Mouse (Mus musculus): ENCODE results near the gene Klhdc3.

Klhdc3 gene

GRCm38 (mm10) chr17:46651755-46652547 lies 28.8 kb downstream of the Klhdc3 start:
- no peak for DNase-seq

GRCm38 (mm10) chr17:46651292-46651691 lies 29.4 kb downstream of the Klhdc3 start:
- DNase-seq: no peak

GRCm38 (mm10) chr17:46650232-46651031 lies 30.3 kb downstream of the Klhdc3 start, which contains the start of gene Cul7:
Gene Cul7 (plus strand): TSS chr17:46650337.
- peak; percentile 89 for DNase-seq

GRCm38 (mm10) chr17:46649811-46650210 lies 30.9 kb downstream of the Klhdc3 start:
- no peak for DNase-seq

GRCm38 (mm10) chr17:46648436-46648835 lies 32.3 kb downstream of the Klhdc3 start:
- no peak for DNase-seq

GRCm38 (mm10) chr17:46647279-46647678 lies 33.4 kb downstream of the Klhdc3 start:
- no peak for DNase-seq

- DNase-seq: no peak
These were observed 34.4 kb downstream of the Klhdc3 start for GRCm38 (mm10) chr17:46646322-46646662.

- DNase-seq: peak; percentile 100
These were observed 35.0 kb downstream of the Klhdc3 start, which contains the start of the genes Klc4 and Mrpl2 for GRCm38 (mm10) chr17:46645561-46646321. Gene Klc4 (minus strand): TSS chr17:46646022. Gene Mrpl2 (plus strand): TSS chr17:46646229.

- peak; percentile 87 for DNase-seq
These were observed 35.7 kb downstream of the Klhdc3 start for GRCm38 (mm10) chr17:46644916-46645475.

- DNase-seq: peak; percentile 5
These were observed 36.4 kb downstream of the Klhdc3 start for GRCm38 (mm10) chr17:46644152-46644805.

GRCm38 (mm10) chr17:46642060-46642459 lies 38.7 kb downstream of the Klhdc3 start:
- DNase-seq: no peak

GRCm38 (mm10) chr17:46639929-46640328 lies 40.8 kb downstream of the Klhdc3 start:
- no peak for DNase-seq

GRCm38 (mm10) chr17:46636831-46637523 lies 43.7 kb downstream of the Klhdc3 start:
- peak; percentile 69 for DNase-seq

- peak; percentile 38 for DNase-seq
These were observed 50.9 kb downstream of the Klhdc3 start for GRCm38 (mm10) chr17:46629685-46630441.

- peak; percentile 44 for DNase-seq
These were observed 51.7 kb downstream of the Klhdc3 start, which contains the start of gene Ptk7 for GRCm38 (mm10) chr17:46628791-46629684. Gene Ptk7 (minus strand): TSS chr17:46629504.

GRCm38 (mm10) chr17:46628471-46628790 lies 52.3 kb downstream of the Klhdc3 start:
- DNase-seq: no peak

GRCm38 (mm10) chr17:46627409-46627808 lies 53.3 kb downstream of the Klhdc3 start:
- no peak for DNase-seq

GRCm38 (mm10) chr17:46624598-46624997 lies 56.1 kb downstream of the Klhdc3 start:
- DNase-seq: no peak

All from kidney, adult 18-20 months (tissue).